Mouse (Mus musculus) cerebellum, adult 9-10 months (tissue): ENCODE measurements at regions not wholly inside any gene's neighbourhood (a gene's known extent, or its start where the extent isn't known, plus 50 kb on each side); places are given as distances from the start of the nearest gene placed in this dataset.
"Not testable (repeated sequence)": the region's sequence is repeated elsewhere in the genome, so short reads cannot be mapped to it uniquely, and the experiment has no call there.

Experiments used
- DNase-seq: peaks from one replicate; pipeline ENCODE4 v3.0.0; 2022

DNA sequence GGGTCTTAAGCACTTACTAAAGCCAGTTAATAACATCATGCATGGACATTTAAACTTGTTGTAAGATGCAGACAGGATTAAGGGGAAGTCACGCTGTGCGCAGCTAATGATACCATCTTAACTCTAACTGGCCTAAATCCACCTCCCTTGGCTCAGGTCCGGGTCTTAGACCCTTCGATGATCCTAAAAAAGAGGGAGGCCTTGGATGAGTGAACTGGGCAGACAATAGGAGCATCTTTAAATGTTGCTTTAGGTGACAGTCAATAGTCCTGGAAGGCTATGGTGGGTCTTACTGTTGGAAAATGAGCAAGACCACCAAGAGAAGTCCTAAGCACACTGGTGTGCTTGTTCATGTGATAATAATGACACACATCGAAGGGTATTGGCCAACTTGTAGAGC lies 242.1 kb downstream of the Mef2c start:
- no peak for DNase-seq

DNA sequence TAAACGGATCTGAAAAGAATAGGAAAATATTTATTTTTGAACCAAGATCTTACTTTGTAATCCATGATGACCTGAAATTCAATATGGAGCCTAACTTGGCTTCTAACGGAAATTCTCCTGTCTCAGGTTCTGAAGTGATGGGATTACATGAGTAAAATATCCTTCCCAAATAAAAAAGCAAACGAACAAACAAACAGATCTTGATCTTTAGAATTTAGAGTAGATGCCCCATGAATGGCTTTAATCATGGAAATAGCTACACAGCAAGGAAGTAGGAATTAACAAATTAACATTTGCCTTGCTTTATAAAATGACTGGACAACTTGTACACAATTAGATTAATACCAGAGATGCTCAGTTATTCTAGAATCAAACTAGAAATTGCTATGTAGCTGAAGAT lies 243.8 kb downstream of the Mef2c start:
- DNase-seq: no peak

GRCm38 (mm10) chr13:83749376-83750150 lies 245.7 kb downstream of the Mef2c start:
- DNase-seq: no peak

GRCm38 (mm10) chr13:83750437-83750836 lies 246.6 kb downstream of the Mef2c start:
- DNase-seq: no peak

- DNase-seq: no peak
Measured at GRCm38 (mm10) chr13:83760387-83761170, 256.7 kb downstream of the Mef2c start.

DNA sequence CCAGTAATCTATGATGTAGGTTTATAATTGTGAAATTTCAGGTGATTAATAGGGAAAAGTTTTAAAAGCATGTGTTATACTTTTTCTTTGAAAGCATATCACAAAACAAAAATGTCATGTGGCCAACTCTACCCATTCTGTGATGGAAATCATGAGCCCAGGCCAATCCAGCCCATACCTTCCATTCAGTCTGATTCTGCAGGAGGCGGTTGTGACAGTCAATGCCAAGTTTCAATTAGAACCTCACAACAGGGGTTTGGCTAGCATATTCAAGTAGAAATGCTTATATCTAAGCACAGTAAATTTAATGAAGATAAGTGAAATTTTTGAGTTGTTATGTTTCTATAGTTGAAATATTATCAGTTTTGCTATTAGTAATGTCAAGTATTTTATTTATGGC lies 258.6 kb downstream of the Mef2c start:
- DNase-seq: no peak

- DNase-seq: not testable (repeated sequence)
Measured at GRCm38 (mm10) chr13:83763288-83763687, 259.5 kb downstream of the Mef2c start.

DNA sequence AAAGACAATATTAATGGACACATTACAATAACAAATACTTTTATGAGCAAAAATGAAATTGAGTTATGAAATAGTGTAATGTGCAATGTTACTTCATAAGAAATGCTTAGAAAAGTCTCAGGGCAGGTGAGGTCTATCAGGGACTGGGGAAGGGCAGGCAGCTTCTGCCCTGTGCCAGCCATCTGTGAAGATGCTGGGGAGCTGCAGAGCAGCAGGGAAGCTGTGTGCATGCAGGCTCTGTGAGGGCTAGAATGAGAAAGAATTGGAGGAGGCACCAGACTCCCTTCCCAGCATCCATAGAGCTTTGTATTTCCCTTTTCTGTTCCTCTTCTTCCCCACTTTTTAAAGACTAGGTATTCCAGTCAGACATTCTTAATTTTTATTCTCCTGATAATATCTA lies 281.8 kb downstream of the Mef2c start:
- peak; percentile 27 for DNase-seq

GRCm38 (mm10) chr13:83809535-83809934 lies 305.7 kb downstream of the Mef2c start:
- no peak for DNase-seq

GRCm38 (mm10) chr13:83820291-83820690 lies 316.5 kb downstream of the Mef2c start:
- no peak for DNase-seq

DNA sequence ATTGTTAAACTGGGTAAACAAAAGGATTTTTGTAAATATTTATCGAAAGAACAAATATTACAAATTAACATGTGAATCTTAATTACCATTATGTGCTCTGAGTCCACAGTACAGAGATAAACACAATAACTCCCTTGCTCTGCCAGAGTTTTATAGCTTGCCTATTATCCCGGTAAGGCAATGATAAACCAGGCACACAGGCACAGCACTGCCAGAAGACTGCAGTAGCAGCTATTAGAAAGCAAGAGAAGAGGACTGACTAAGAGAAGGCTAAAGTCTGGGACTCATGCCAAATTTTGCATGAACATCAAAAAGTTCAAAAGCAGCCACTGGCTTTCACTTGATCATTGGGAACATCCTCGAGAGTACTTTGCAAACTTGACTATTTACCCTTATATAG lies 316.9 kb downstream of the Mef2c start:
- no peak for DNase-seq

DNA sequence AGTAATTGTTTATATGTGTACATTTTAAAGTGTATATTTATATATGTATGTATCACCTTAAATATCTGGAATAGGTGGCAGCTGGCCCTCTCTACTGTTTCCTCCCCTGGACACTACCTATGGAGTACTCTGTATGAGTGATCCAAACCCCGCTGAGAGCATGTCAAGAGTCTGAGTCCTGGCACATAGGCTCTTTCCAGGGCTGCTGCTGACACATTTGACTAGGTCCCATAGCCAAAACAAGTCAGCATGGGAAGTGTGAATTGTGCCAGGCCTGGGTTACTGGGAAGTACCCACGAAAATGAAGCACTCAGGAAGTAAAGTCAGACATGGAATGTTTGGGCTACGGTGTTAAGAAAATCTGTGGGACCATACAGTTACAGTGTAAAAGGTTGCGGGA lies 321.1 kb downstream of the Mef2c start:
- no peak for DNase-seq

GRCm38 (mm10) chr13:83826841-83827463 lies 323.1 kb downstream of the Mef2c start:
- DNase-seq: no peak

GRCm38 (mm10) chr13:83865932-83866685 lies 356.0 kb upstream of the Tmem161b start:
- peak; percentile 55 for DNase-seq

DNA sequence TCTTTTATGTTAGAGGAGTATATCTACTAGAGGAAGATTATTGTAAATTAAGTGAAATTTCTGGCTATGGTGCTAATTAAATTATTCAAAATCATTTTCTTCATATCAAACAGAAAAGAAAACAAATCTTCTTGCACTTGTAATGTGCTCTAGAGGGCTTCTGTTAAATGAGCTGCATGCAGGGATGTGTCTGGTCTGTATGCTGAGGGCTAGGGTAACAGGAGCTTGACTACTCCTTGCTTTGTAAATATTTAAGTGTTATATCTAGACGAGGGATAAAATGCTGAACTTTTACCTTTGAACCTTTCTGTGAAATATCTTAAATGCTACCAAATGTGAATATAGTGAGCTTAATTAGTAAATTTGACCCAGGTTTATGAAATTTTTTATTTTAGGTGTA lies 354.9 kb upstream of the Tmem161b start:
- no peak for DNase-seq

DNA sequence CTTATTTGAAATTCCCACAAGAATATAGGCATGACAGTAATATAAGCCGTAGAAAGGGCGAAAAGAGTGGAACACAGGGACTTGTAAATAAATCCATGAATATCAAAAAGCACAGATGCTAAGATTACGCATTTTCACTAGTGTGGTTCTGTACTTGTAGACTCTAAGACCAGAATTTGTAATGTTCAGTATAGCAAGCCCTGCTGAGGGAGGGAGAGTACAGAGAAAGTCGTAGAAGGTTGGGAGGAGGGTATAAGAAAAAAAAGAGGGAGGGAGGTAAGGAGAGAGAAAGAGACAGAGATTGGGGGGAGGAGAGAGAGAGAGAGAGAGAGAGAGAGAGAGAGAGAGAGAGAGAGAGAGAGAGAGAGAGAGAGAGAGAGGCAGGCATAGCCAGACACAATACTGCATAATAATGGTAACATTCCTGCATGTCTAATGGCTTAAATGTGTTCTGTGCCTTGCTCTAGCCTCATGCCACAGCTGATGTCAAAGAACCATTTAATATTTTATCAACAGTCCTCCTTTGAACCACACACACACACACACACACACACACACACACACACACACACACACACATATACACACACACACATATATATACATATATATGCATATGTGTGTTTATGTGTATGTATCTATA lies 354.1 kb upstream of the Tmem161b start:
- DNase-seq: no peak

GRCm38 (mm10) chr13:83868922-83869321 lies 353.2 kb upstream of the Tmem161b start:
- DNase-seq: no peak

DNA sequence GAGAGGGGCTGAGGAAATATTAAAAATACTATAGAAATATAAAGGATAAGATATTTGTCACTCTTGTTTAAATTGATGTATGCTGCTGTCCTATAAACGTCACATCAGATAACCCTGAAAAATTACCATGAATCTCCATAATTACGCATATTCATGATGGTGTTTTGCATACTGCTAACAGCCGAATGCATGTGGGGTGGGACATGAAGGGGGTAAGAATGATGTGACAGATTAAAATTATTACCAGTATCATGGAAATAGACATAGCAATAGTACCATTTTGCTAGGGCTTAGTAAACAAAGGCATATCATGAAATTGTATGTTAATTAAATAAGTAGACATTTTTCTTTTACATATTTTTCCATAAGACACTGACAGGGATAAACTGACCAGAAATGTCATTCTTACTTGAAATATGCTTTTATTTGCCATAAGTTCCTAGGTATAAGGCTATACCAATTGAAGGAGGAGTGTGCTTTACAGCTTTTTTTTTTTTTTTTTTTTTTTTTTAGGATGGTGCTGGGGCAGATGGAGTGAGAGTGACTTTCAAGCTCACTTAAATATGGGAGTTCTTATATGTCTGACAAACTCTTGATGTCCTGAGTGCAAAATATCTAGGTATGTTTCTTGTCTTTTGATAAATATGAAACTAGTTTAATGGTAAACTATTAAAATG lies 349.8 kb upstream of the Tmem161b start:
- no peak for DNase-seq

- no peak for DNase-seq
Measured at GRCm38 (mm10) chr13:83872887-83873286, 349.2 kb upstream of the Tmem161b start.

GRCm38 (mm10) chr13:83879561-83879960 lies 342.5 kb upstream of the Tmem161b start:
- no peak for DNase-seq

DNA sequence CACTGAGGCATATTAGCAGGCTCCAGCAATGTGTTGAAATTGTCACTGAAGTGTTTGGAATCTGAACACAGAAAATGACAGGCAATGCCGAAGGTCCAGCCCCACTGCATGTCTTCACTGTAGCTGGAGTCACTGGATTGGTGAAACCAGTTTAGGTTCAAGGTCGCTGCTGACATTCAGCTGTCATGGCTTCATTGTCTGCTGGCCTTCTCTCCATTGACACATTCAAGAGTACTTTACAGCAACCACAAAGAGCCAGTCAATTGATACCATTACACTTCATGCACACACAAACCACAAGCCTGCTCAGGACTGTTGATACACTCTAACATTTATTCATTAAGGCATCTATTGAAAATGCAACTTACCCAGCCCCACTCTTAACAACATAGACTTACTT lies 341.8 kb upstream of the Tmem161b start:
- DNase-seq: no peak

- DNase-seq: no peak
Measured at GRCm38 (mm10) chr13:83880772-83881171, 341.3 kb upstream of the Tmem161b start.
